Mouse (Mus musculus) olfactory bulb, adult 2 months (tissue): Measurements from ENCODE around the gene Fbxl13. TPM values are rescaled to one million over a fixed set of nuclear protein-coding genes. Genes with fewer than 3 reads are reported as not detected.

ENCODE experiments used
- H3K27ac ChIP-seq: fragments of 200-500 bp; 2 replicates; pipeline ENCODE4 v1.5.1; 2012; ENCODE audit warnings: low read depth, low read length; ENCODE audit not compliant: insufficient read depth
- H3K4me1 ChIP-seq: fragments of 200-500 bp; 2 replicates; pipeline ENCODE4 v1.6.1; 2012; ENCODE audit warnings: low read length; ENCODE audit not compliant: control insufficient read depth, insufficient read depth
- H3K4me3 ChIP-seq: fragments of 200-500 bp; 2 replicates; pipeline ENCODE4 v1.5.1; 2012; ENCODE audit warnings: mild to moderate bottlenecking, low read depth, low read length, moderate library complexity; ENCODE audit not compliant: insufficient read depth
- CTCF ChIP-seq: fragments of 200-500 bp; IDR thresholded peaks from 2 replicates; pipeline ENCODE4 v1.5.1; 2012; ENCODE audit warnings: low read depth, mild to moderate bottlenecking, low read length, moderate library complexity; ENCODE audit not compliant: insufficient read depth
- POLR2A ChIP-seq: fragments of 200-500 bp; IDR thresholded peaks from 2 replicates; pipeline ENCODE4 v1.6.1; 2012; ENCODE audit warnings: mild to moderate bottlenecking, low read depth, low read length, moderate library complexity; ENCODE audit not compliant: insufficient read depth
- WGBS: fragments of 180-500 bp; shearing (Covaris S2); methylation state at CpG from one replicate; pipeline ENCODE4 v1.1.7; 2018; 5-methylcytosine and 5-hydroxymethylcytosine counted together
- polyA plus RNA-seq: library from polyadenylated mRNA; stranded (reverse); fragments of >200 nt; gene quantifications from 2 replicates; pipeline ENCODE4 v1.2.4, GENCODE M21; 2012; ENCODE audit warnings: low replicate concordance; ENCODE audit not compliant: missing spikeins, insufficient read depth, insufficient read length

The Fbxl13 gene
- polyA plus RNA-seq, 1 experiment, result not detected

- 89% methylated on average over 9 of the region's 9 CpGs for WGBS
Measured at GRCm38 (mm10) chr5:21593201-21593709, 52.2 kb downstream of the Fbxl13 start.

GRCm38 (mm10) chr5:21592106-21592505, 53.3 kb downstream of the Fbxl13 start:
- Histone ChIP-seq H3K27ac (no peak overlapping the region), H3K4me1 (no peaks in the 10 kb centered on the region), H3K4me3 (no peak overlapping the region)
- TF ChIP-seq CTCF (no peak), POLR2A (no peak)
- WGBS, result 90% methylated on average over 2 of the region's 2 CpGs

More at GRCm38 (mm10) chr5:21593201-21593709, 52.2 kb downstream of the Fbxl13 start:
- Histone ChIP-seq H3K4me3 (no peak overlapping the region), H3K4me1 (no peaks in the 10 kb centered on the region), H3K27ac (no peak overlapping the region)
- TF ChIP-seq CTCF (no peak), POLR2A (no peak)

GRCm38 (mm10) chr5:21588220-21588619, 57.2 kb downstream of the Fbxl13 start:
- WGBS, result 94% methylated on average over 13 of the region's 13 CpGs
- Histone ChIP-seq H3K4me3 (no peak overlapping the region), H3K27ac (no peak overlapping the region), H3K4me1 (no peaks in the 10 kb centered on the region)
- no peak for TF ChIP-seq POLR2A
- no peak for TF ChIP-seq CTCF

- 83% methylated on average over 7 of the region's 7 CpGs for WGBS
- Histone ChIP-seq H3K4me1 (no peaks in the 10 kb centered on the region), H3K27ac (no peak overlapping the region), H3K4me3 (no peak overlapping the region)
- TF ChIP-seq POLR2A, result no peak
- no peak for TF ChIP-seq CTCF
Measured at GRCm38 (mm10) chr5:21587683-21588082, 57.8 kb downstream of the Fbxl13 start.

- 50% methylated on average over 6 of the region's 6 CpGs for WGBS
- Histone ChIP-seq H3K4me3 (no peak overlapping the region), H3K4me1 (no peaks in the 10 kb centered on the region), H3K27ac (no peak overlapping the region)
- TF ChIP-seq CTCF (0 out of 2 replicates have a peak, but pooled peaks have one; percentile 28), POLR2A (no peak)
Measured at GRCm38 (mm10) chr5:21586763-21587162, 58.7 kb downstream of the Fbxl13 start.

- TF ChIP-seq CTCF (no peak), POLR2A (no peak)
- H3K4me1 ChIP-seq, result no peaks in the 10 kb centered on the region
- H3K27ac ChIP-seq, result no peak overlapping the region
- no peak overlapping the region for H3K4me3 ChIP-seq
- WGBS, result 88% methylated on average over 3 of the region's 3 CpGs
Measured at GRCm38 (mm10) chr5:21578136-21578535, 67.3 kb downstream of the Fbxl13 start.

- Histone ChIP-seq H3K4me1 (no peaks in the 10 kb centered on the region), H3K4me3 (no peak overlapping the region), H3K27ac (no peak overlapping the region)
- TF ChIP-seq CTCF, result no peak
- TF ChIP-seq POLR2A, result no peak
- WGBS, result 84% methylated on average over 13 of the region's 13 CpGs
Measured at GRCm38 (mm10) chr5:21575210-21575550, 70.3 kb downstream of the Fbxl13 start.

- H3K4me3 ChIP-seq, result no peak overlapping the region
- TF ChIP-seq CTCF (no peak), POLR2A (no peak)
- H3K4me1 ChIP-seq, result no peaks in the 10 kb centered on the region
- no peak overlapping the region for H3K27ac ChIP-seq
- 71% methylated on average over 21 of the region's 21 CpGs for WGBS
Measured at GRCm38 (mm10) chr5:21574386-21575209, 70.8 kb downstream of the Fbxl13 start.

GRCm38 (mm10) chr5:21572764-21573416, 72.5 kb downstream of the Fbxl13 start:
- Histone ChIP-seq H3K27ac (no peak overlapping the region), H3K4me1 (no peaks in the 10 kb centered on the region), H3K4me3 (no peak overlapping the region)
- WGBS, result 50% methylated on average over 3 of the region's 3 CpGs
- no peak for TF ChIP-seq POLR2A
- TF ChIP-seq CTCF, result no peak
